In genomic region chr16:18503566-18504342, GRCm38 (mm10) we compare ENCODE assay signal across 27 mouse cellular contexts. TPM values are rescaled to one million over a fixed set of nuclear protein-coding genes. Genes with fewer than 3 reads are reported as not detected.
DNase-seq lines count a peak whose midpoint lies in the region; ATAC-seq and TF ChIP-seq lines count a peak whose summit lies in the region.
"Had no signal": no experiment of that assay in that cellular context is flagged by ENCODE, and none has a peak within 500 bp of the region (broad histone marks: within the 10 kb centered on the region; RNA-seq: fewer than 3 reads in every experiment).

No protein-coding gene starts in this region.

- 89% methylated on average over 14 of the region's 14 CpGs for WGBS in heart, postnatal 0 days
- WGBS in thymus, adult 2 months = 32% methylated on average over 14 of the region's 14 CpGs

- peaks cover 8% of the 10 kb centered on the region for H3K4me1 ChIP-seq in heart, postnatal 0 days (ENCODE audit: control insufficient read depth, insufficient read depth)
- H3K4me1 ChIP-seq in thymus, adult 2 months (replicated peaks; ENCODE audit: control insufficient read depth, insufficient read depth, low read length) = peaks cover 46% of the 10 kb centered on the region

- TF ChIP-seq POLR2A in thymus, adult 2 months (IDR thresholded peaks at IDR 0.05; ENCODE audit: control insufficient read depth, extremely low read depth, insufficient read depth, low read length, poor library complexity) = no peak

- no peak overlapping the region for H3K4me2 ChIP-seq in heart, postnatal 0 days (ENCODE audit: low read depth, low read length)
- H3K4me2 ChIP-seq: heart, embryonic 15.5 days; liver, embryonic 13.5 days; midbrain, embryonic 13.5 days; neural tube, embryonic 12.5 days had no signal

- no peak overlapping the region for H3K4me3 ChIP-seq in heart, postnatal 0 days (ENCODE audit: low read depth, low read length)
- no peak overlapping the region for H3K4me3 ChIP-seq in thymus, adult 2 months (ENCODE audit: control insufficient read depth, insufficient read depth, low read length)
- H3K4me3 ChIP-seq in layer of hippocampus, adult 2 months = no peak overlapping the region
- H3K4me3 ChIP-seq: heart, adult 2 months; heart, embryonic 15.5 days; hindbrain, embryonic 10.5 days; liver, embryonic 13.5 days; megakaryocyte, embryonic 14.5 days; midbrain, embryonic 13.5 days; neural tube, embryonic 12.5 days had no signal

- no peak for TF ChIP-seq CTCF in heart, postnatal 0 days (IDR thresholded peaks at IDR 0.05; ENCODE audit: low read depth)
- TF ChIP-seq CTCF in thymus, adult 2 months (IDR thresholded peaks at IDR 0.05; ENCODE audit: borderline replicate concordance, control insufficient read depth, extremely low read depth, insufficient read depth, low read length, poor library complexity) = no peak
- TF ChIP-seq CTCF in layer of hippocampus, adult 2 months (conservative IDR thresholded peaks at IDR 0.05) = no peak

- H3K9me3 ChIP-seq in heart, postnatal 0 days (replicated peaks; ENCODE audit: control insufficient read depth, low read length) = no peaks in the 10 kb centered on the region
- H3K9me3 ChIP-seq: heart, embryonic 15.5 days; hindbrain, embryonic 10.5 days; liver, embryonic 13.5 days; megakaryocyte, embryonic 14.5 days; midbrain, embryonic 13.5 days; neural tube, embryonic 12.5 days had no signal

- ATAC-seq in heart, postnatal 0 days (ENCODE audit: insufficient read depth, low read depth) = no peak
- ATAC-seq: forebrain, postnatal 0 days; hindbrain, postnatal 0 days; intestine, embryonic 16.5 days; midbrain, embryonic 13.5 days had no signal

- peak overlapping the region; percentile 28; the same call in 1 of the 2 replicates for H3K27ac ChIP-seq in heart, postnatal 0 days (ENCODE audit: low read depth)
- H3K27ac ChIP-seq in thymus, adult 2 months (ENCODE audit: control insufficient read depth, insufficient read depth, low read length) = peak overlapping the region; percentile 89
- H3K27ac ChIP-seq in layer of hippocampus, adult 2 months = no peak overlapping the region
- H3K27ac ChIP-seq: heart, adult 2 months; heart, embryonic 15.5 days; hindbrain, embryonic 10.5 days; hindbrain, postnatal 0 days; liver, embryonic 13.5 days; midbrain, embryonic 13.5 days; neural tube, embryonic 12.5 days had no signal

- TF ChIP-seq EP300 in heart, postnatal 0 days (IDR thresholded peaks at IDR 0.05; ENCODE audit: low read depth) = no peak

- peaks cover 9% of the 10 kb centered on the region for H3K36me3 ChIP-seq in heart, postnatal 0 days (replicated peaks; ENCODE audit: control insufficient read depth, insufficient read depth, low read length)
- no peaks in the 10 kb centered on the region for H3K36me3 ChIP-seq in thymus, adult 2 months (ENCODE audit: control insufficient read depth, insufficient read depth, low read length)

- no peak overlapping the region for H3K9ac ChIP-seq in heart, postnatal 0 days (replicated peaks; ENCODE audit: low read depth, low read length)
- H3K9ac ChIP-seq: forebrain, postnatal 0 days; heart, embryonic 15.5 days; liver, embryonic 13.5 days; midbrain, embryonic 13.5 days; neural tube, embryonic 12.5 days had no signal

- DNase-seq in heart, postnatal 0 days (ENCODE audit: low spot score) = no peak
- DNase-seq in heart, postnatal 4 days = no peak
- DNase-seq in testis, postnatal 10 days (ENCODE audit: low spot score) = peak; percentile 38
- DNase-seq in testis, postnatal 14 days (ENCODE audit: low spot score) = no peak
- DNase-seq in thymus, adult 2 months = peak; percentile 60
- DNase-seq in thymus, postnatal 4 days = peak; percentile 69
- no peak for DNase-seq in layer of hippocampus, adult 2 months (ENCODE audit: low spot score in 2 of 2)
- no peak for DNase-seq in kidney, postnatal 4 days
- DNase-seq: cerebellum, adult 11 months; cerebellum, adult 9-11 months; forebrain, postnatal 0 days; gastrocnemius, postnatal 25 days; heart, adult 2 months; kidney, adult 9 months; kidney, postnatal 25 days; layer of hippocampus, adult 9-11 months; liver, embryonic 13.5 days; lung, postnatal 10 days; retina, postnatal 1 day had no signal

- no peaks in the 10 kb centered on the region for H3K27me3 ChIP-seq in heart, postnatal 0 days (ENCODE audit: control insufficient read depth, insufficient read depth, low read length)
- H3K27me3 ChIP-seq in thymus, adult 2 months (ENCODE audit: control insufficient read depth, insufficient read depth, low read length) = no peaks in the 10 kb centered on the region
- H3K27me3 ChIP-seq: heart, embryonic 15.5 days; liver, embryonic 13.5 days; megakaryocyte, embryonic 14.5 days; midbrain, embryonic 13.5 days; neural tube, embryonic 12.5 days had no signal

RNA-seq across cellular contexts. Expression of gene Rtl10, which starts 5.1 kb away (rescaled TPM):
- 0.42 and 1.6 TPM in 2 replicates for total RNA-seq in heart, postnatal 0 days (2014; rRNA removed; ENCODE audit: low replicate concordance)
- polyA plus RNA-seq in heart, postnatal 0 days (2015; fragmentation: Nextera tagmentation; extraction: Ambion mirVana) = 0.94 and 1.2 TPM in 2 replicates
- 1 to 10 TPM; 5.5 to 5.6 TPM for total RNA-seq in heart, postnatal 4 days (2021)
- 47.0 and 63.6 TPM in 2 replicates for polyA plus RNA-seq in thymus, adult 2 months (2012; rRNA removed)
- 10 to 100 TPM in 1 of 2 experiments, 1 to 10 TPM in 1; 7.0 to 11.4 TPM for total RNA-seq in layer of hippocampus, adult 2 months (2021)
- total RNA-seq: monocyte, adult 5-6 weeks had no signal

RNA-seq across cellular contexts. Expression of gene Gnb1l, which starts 5.2 kb away (rescaled TPM):
- 0.43 and 2.2 TPM in 2 replicates for total RNA-seq in heart, postnatal 0 days (2014; rRNA removed; ENCODE audit: low replicate concordance)
- 7.5 and 8.5 TPM in 2 replicates for polyA plus RNA-seq in heart, postnatal 0 days (2015; fragmentation: Nextera tagmentation; extraction: Ambion mirVana)
- total RNA-seq in heart, postnatal 4 days (2021) = 1 to 10 TPM; 6.3 to 7.9 TPM
- polyA plus RNA-seq in thymus, adult 2 months (2012; rRNA removed) = 38.7 and 48.9 TPM in 2 replicates
- total RNA-seq in layer of hippocampus, adult 2 months (2021) = 1 to 10 TPM; 5.8 to 6.0 TPM

Comparison
In these comparisons a context has a peak if more than half of its experiments do, and no peak if none do; other contexts are left out.
1. DNase-seq: peak in testis, postnatal 10 days (single experiment), thymus, adult 2 months (single experiment) and thymus, postnatal 4 days (single experiment); none in heart, postnatal 0 days (single experiment), heart, postnatal 4 days (single experiment), testis, postnatal 14 days (single experiment), layer of hippocampus, adult 2 months (0 of 2) and kidney, postnatal 4 days (0 of 2).